Mouse (Mus musculus) olfactory bulb, adult 2 months (tissue): Measurements from ENCODE around the gene Prima1.

Source experiments
- CTCF ChIP-seq: fragments of 200-500 bp; IDR thresholded peaks from 2 replicates; pipeline ENCODE4 v1.5.1; 2012; ENCODE audit warnings: low read depth, mild to moderate bottlenecking, low read length, moderate library complexity; ENCODE audit not compliant: insufficient read depth
- POLR2A ChIP-seq: fragments of 200-500 bp; IDR thresholded peaks from 2 replicates; pipeline ENCODE4 v1.6.1; 2012; ENCODE audit warnings: mild to moderate bottlenecking, low read depth, low read length, moderate library complexity; ENCODE audit not compliant: insufficient read depth

DNA sequence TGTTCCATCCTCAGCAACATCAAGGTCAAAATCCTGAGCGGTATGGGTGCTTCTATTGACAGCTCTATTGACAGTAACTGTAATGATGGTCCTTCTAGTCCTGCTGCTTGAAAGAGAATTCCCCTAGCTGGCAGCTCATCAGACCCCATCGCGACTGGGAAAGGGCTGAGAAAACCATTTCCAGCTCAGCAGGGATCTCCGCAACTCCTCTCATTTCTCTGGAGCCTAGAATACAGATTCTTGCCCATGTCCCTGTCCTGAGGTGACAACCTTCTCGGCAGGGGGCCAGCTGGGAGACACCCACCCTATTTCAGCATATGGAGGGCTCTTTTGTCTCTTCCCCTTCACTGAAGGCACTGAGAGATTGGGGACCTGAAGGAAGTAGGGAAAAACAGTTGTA lies 49.0 kb downstream of the Prima1 start:
- TF ChIP-seq POLR2A: no peak
- TF ChIP-seq CTCF: no peak
